Comparison of ENCODE assay signal across 23 mouse cellular contexts in the genomic region with DNA sequence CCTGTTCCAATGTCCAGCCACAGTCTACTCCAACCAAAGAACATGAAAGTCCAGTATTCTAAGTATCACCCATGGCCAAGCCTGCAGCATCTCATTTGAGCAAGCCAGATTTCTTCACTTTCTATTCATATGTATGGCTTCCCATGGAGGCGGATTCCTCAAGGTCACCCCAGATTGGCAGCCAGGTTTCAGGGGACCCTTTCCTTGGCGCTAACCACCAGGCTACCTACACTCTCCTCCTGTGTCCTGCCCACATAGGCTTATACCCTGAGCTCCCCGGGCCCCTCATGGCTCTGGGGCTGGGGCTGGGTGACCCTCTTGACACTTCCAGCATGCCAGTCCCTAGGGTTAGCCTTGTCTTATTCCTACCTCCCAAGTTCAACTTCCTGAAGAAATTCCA. TPM values are rescaled to one million over a fixed set of nuclear protein-coding genes. Genes with fewer than 3 reads are reported as not detected.
A peak's percentile ranks its signal among the peaks of the same experiment; 100 is the strongest.
DNase-seq lines count a peak whose midpoint lies in the region; ATAC-seq and TF ChIP-seq lines count a peak whose summit lies in the region.
"Had no signal": no experiment of that assay in that cellular context is flagged by ENCODE, and none has a peak within 500 bp of the region (broad histone marks: within the 10 kb centered on the region; RNA-seq: fewer than 3 reads in every experiment).

No protein-coding gene starts in this region.

- H3K27ac ChIP-seq in left cerebral cortex, adult 2 months: peak overlapping the region; percentile 89
- H3K27ac ChIP-seq in hindbrain, embryonic 14.5 days: no peak overlapping the region
- no peak overlapping the region for H3K27ac ChIP-seq in midbrain, postnatal 0 days (ENCODE audit: low read depth, low read length)
- H3K27ac ChIP-seq: kidney, postnatal 0 days; stomach, embryonic 15.5 days had no signal

- H3K4me2 ChIP-seq in hindbrain, embryonic 14.5 days (replicated peaks): peak overlapping the region; percentile 55
- peak overlapping the region; percentile 72 for H3K4me2 ChIP-seq in midbrain, postnatal 0 days (ENCODE audit: low read depth, low read length, poor library complexity, severe bottlenecking)
- H3K4me2 ChIP-seq: stomach, embryonic 15.5 days had no signal

- H3K27me3 ChIP-seq in hindbrain, embryonic 14.5 days (ENCODE audit: control insufficient read depth, insufficient read depth, low read length): no peaks in the 10 kb centered on the region
- H3K27me3 ChIP-seq in midbrain, postnatal 0 days (ENCODE audit: insufficient read depth, low read length): no peaks in the 10 kb centered on the region

- H3K36me3 ChIP-seq in hindbrain, embryonic 14.5 days (replicated peaks; ENCODE audit: control insufficient read depth, insufficient read depth): no peaks in the 10 kb centered on the region
- H3K36me3 ChIP-seq in midbrain, postnatal 0 days (ENCODE audit: insufficient read depth, low read length): no peaks in the 10 kb centered on the region
- H3K36me3 ChIP-seq: stomach, embryonic 15.5 days had no signal

- H3K9me3 ChIP-seq in hindbrain, embryonic 14.5 days (ENCODE audit: control insufficient read depth, low read length): no peaks in the 10 kb centered on the region
- H3K9me3 ChIP-seq in midbrain, postnatal 0 days (ENCODE audit: low read length): no peaks in the 10 kb centered on the region
- H3K9me3 ChIP-seq: stomach, embryonic 15.5 days had no signal

- no peak overlapping the region for H3K9ac ChIP-seq in hindbrain, embryonic 14.5 days
- peak overlapping the region; percentile 57; the same call in 1 of the 2 replicates for H3K9ac ChIP-seq in midbrain, postnatal 0 days (replicated peaks; ENCODE audit: low read length, poor library complexity, severe bottlenecking)
- H3K9ac ChIP-seq: stomach, embryonic 15.5 days had no signal

- peak; percentile 47 for DNase-seq in cerebellum, adult 9-11 months
- DNase-seq in cerebellum, postnatal 4 days (ENCODE audit: low spot score in 2 of 2): no peak
- no peak for DNase-seq in left cerebral cortex, adult 2 months (ENCODE audit: extremely low spot score in 1 of 2, low spot score in 2 of 2)
- no peak for DNase-seq in left cerebral cortex, adult 8-10 months (ENCODE audit: low spot score in 2 of 2)
- DNase-seq in hindbrain, embryonic 14.5 days (ENCODE audit: low spot score): no peak
- DNase-seq in midbrain, postnatal 0 days (ENCODE audit: low spot score): no peak
- no peak for DNase-seq in lung, postnatal 36 days
- DNase-seq: adrenal gland, postnatal 14 days; embryo, embryonic 11 days; kidney, adult 11 months; liver; lung, postnatal 10 days; right cerebral cortex, postnatal 25 days; thymus, adult 18-20 months; thymus, postnatal 4 days had no signal

- intact Hi-C loops in left cerebral cortex, adult 2 months (cut with DNase I): loop anchor here (2.0 kb wide), 1 partner anchor 111 kb away; no protein-coding TSS in a partner anchor

- ATAC-seq in hindbrain, embryonic 14.5 days (ENCODE audit: low FRiP score): no peak
- no peak for ATAC-seq in midbrain, postnatal 0 days (ENCODE audit: low FRiP score)

- peaks cover 34% of the 10 kb centered on the region for H3K4me1 ChIP-seq in hindbrain, embryonic 14.5 days (replicated peaks; ENCODE audit: control insufficient read depth, insufficient read depth, low read length)
- H3K4me1 ChIP-seq in midbrain, postnatal 0 days (ENCODE audit: insufficient read depth, low read length): peaks cover 15% of the 10 kb centered on the region; the same call in 1 of the 2 replicates
- H3K4me1 ChIP-seq: stomach, embryonic 15.5 days had no signal

- WGBS in hindbrain, embryonic 14.5 days: 81% methylated on average over 3 of the region's 3 CpGs
- WGBS in midbrain, postnatal 0 days: 63% methylated on average over 3 of the region's 3 CpGs

- peak overlapping the region; percentile 65 for H3K4me3 ChIP-seq in left cerebral cortex, adult 2 months
- peak overlapping the region; percentile 32; the same call in 1 of the 2 replicates for H3K4me3 ChIP-seq in hindbrain, embryonic 14.5 days (replicated peaks; ENCODE audit: low read length)
- peak overlapping the region; percentile 46; the same call in 1 of the 2 replicates for H3K4me3 ChIP-seq in midbrain, postnatal 0 days (ENCODE audit: low read depth, low read length)
- H3K4me3 ChIP-seq: stomach, embryonic 15.5 days had no signal

- TF ChIP-seq CTCF in left cerebral cortex, adult 2 months (IDR thresholded peaks at IDR 0.05): no peak
- TF ChIP-seq CTCF in midbrain, postnatal 0 days (IDR thresholded peaks at IDR 0.05): no peak

RNA-seq across cellular contexts. Expression of a gene that starts 2.3 kb away (rescaled TPM):
- total RNA-seq in left cerebral cortex, adult 2 months (2021): 100 to 1,000 TPM; 329 to 347 TPM
- 100 to 1,000 TPM; 305 to 327 (median 312) TPM for total RNA-seq in left cerebral cortex, adult 8-10 months (2022)
- polyA plus RNA-seq in hindbrain, embryonic 14.5 days (2014; fragmentation: Nextera tagmentation; extraction: Ambion mirVana): 28.6 and 33.7 TPM in 2 replicates
- total RNA-seq in midbrain, postnatal 0 days (2014; rRNA removed): 43.6 and 44.6 TPM in 2 replicates
- 33.3 and 35.5 TPM in 2 replicates for polyA plus RNA-seq in midbrain, postnatal 0 days (2015; fragmentation: Nextera tagmentation; extraction: Ambion mirVana)
- total RNA-seq: CH12.LX; hematopoietic stem cell, adult 5-6 weeks; MEL; neutrophil, adult 5-6 weeks had no signal
- polyA plus RNA-seq: heart, embryonic 16.5 days; liver, embryonic 16.5 days had no signal
